ENCODE assay signal across 18 mouse cellular contexts in genomic region chr11:32104406-32105116, GRCm38 (mm10).
A peak's percentile ranks its signal among the peaks of the same experiment; 100 is the strongest.
DNase-seq lines count a peak whose midpoint lies in the region; ATAC-seq and TF ChIP-seq lines count a peak whose summit lies in the region.
"Had no signal": no experiment of that assay in that cellular context is flagged by ENCODE, and none has a peak within 500 bp of the region (broad histone marks: within the 10 kb centered on the region; RNA-seq: fewer than 3 reads in every experiment).

No protein-coding gene starts in this region.

- H3K4me1 ChIP-seq in hindbrain, postnatal 0 days (ENCODE audit: insufficient read depth, low read length), result 0 out of 2 replicates have a peak, but pooled peaks cover 6% of the 10 kb centered on the region
- peaks cover 58% of the 10 kb centered on the region for H3K4me1 ChIP-seq in hindbrain, embryonic 13.5 days (replicated peaks)
- H3K4me1 ChIP-seq in ES-Bruce4 (ENCODE audit: control insufficient read depth, insufficient read depth, low read length), result peaks cover 2% of the 10 kb centered on the region

- 64% methylated on average over 9 of the region's 9 CpGs for WGBS in hindbrain, postnatal 0 days
- WGBS in hindbrain, embryonic 13.5 days, result 63% methylated on average over 9 of the region's 9 CpGs

- H3K36me3 ChIP-seq in hindbrain, postnatal 0 days (ENCODE audit: insufficient read depth, low read length), result no peaks in the 10 kb centered on the region
- H3K36me3 ChIP-seq in hindbrain, embryonic 13.5 days, result no peaks in the 10 kb centered on the region
- H3K36me3 ChIP-seq in ES-Bruce4 (ENCODE audit: control insufficient read depth, insufficient read depth, low read length, poor library complexity, severe bottlenecking), result no peaks in the 10 kb centered on the region
- H3K36me3 ChIP-seq: heart, embryonic 12.5 days; limb, embryonic 13.5 days; midbrain, embryonic 12.5 days had no signal

- no peak for TF ChIP-seq POLR2A in ES-Bruce4 (IDR thresholded peaks at IDR 0.05; ENCODE audit: insufficient read depth, low read length)
- TF ChIP-seq POLR2A in brain, embryonic 14.5 days (IDR thresholded peaks at IDR 0.05; ENCODE audit: borderline replicate concordance, extremely low read depth, insufficient read depth, insufficient read length, poor library complexity, severe bottlenecking), result no peak

- H3K4me3 ChIP-seq in hindbrain, postnatal 0 days (ENCODE audit: low read length), result no peak overlapping the region
- H3K4me3 ChIP-seq in hindbrain, embryonic 13.5 days, result no peak overlapping the region
- H3K4me3 ChIP-seq in ES-Bruce4 (ENCODE audit: low read depth, low read length), result no peak overlapping the region
- no peak overlapping the region for H3K4me3 ChIP-seq in layer of hippocampus, adult 2 months
- H3K4me3 ChIP-seq: heart, embryonic 12.5 days; limb, embryonic 13.5 days; midbrain, embryonic 12.5 days had no signal

- no peaks in the 10 kb centered on the region for H3K9me3 ChIP-seq in hindbrain, postnatal 0 days (ENCODE audit: low read length)
- H3K9me3 ChIP-seq in hindbrain, embryonic 13.5 days, result no peaks in the 10 kb centered on the region
- H3K9me3 ChIP-seq in ES-Bruce4 (replicated peaks; ENCODE audit: control insufficient read depth, insufficient read depth, low read length, poor library complexity, severe bottlenecking), result no peaks in the 10 kb centered on the region
- H3K9me3 ChIP-seq: heart, embryonic 12.5 days; limb, embryonic 13.5 days; midbrain, embryonic 12.5 days had no signal

- H3K27me3 ChIP-seq in hindbrain, postnatal 0 days (ENCODE audit: insufficient read depth, low read length), result no peaks in the 10 kb centered on the region
- H3K27me3 ChIP-seq in hindbrain, embryonic 13.5 days, result no peaks in the 10 kb centered on the region
- H3K27me3 ChIP-seq in ES-Bruce4 (ENCODE audit: control insufficient read depth, insufficient read depth, low read length, poor library complexity, severe bottlenecking), result no peaks in the 10 kb centered on the region
- H3K27me3 ChIP-seq: midbrain, embryonic 12.5 days had no signal

- ATAC-seq in hindbrain, postnatal 0 days, result no peak
- no peak for ATAC-seq in hindbrain, embryonic 13.5 days (ENCODE audit: low FRiP score)
- ATAC-seq in monocyte, adult 5-6 weeks (replicated peaks; ENCODE audit: insufficient number of reproducible peaks, low FRiP score, low TSS enrichment, poor library complexity, severe bottlenecking), result no peak
- ATAC-seq: liver, postnatal 0 days had no signal

- DNase-seq in hindbrain, postnatal 0 days (ENCODE audit: low spot score), result no peak
- peak; percentile 33 for DNase-seq in 416B (ENCODE audit: low read depth)
- DNase-seq in brain, embryonic 14.5 days (ENCODE audit: low read depth), result no peak
- DNase-seq in layer of hippocampus, adult 2 months (ENCODE audit: low spot score in 2 of 2), result no peak
- DNase-seq in adrenal gland, adult 18-20 months (ENCODE audit: low spot score in 2 of 2), result no peak
- DNase-seq: adrenal gland, postnatal 36 days; cerebellum, postnatal 36 days; gastrocnemius, postnatal 14 days; heart, postnatal 36 days; liver, postnatal 0 days; lung, postnatal 4 days; right cerebral cortex, postnatal 14 days had no signal

- TF ChIP-seq EP300 in ES-Bruce4 (IDR thresholded peaks at IDR 0.05; ENCODE audit: insufficient read depth, low read depth, low read length), result no peak

- H3K27ac ChIP-seq in hindbrain, postnatal 0 days, result no peak overlapping the region
- H3K27ac ChIP-seq in hindbrain, embryonic 13.5 days, result no peak overlapping the region
- no peak overlapping the region for H3K27ac ChIP-seq in ES-Bruce4 (ENCODE audit: insufficient read depth, low read length)
- no peak overlapping the region for H3K27ac ChIP-seq in layer of hippocampus, adult 2 months
- H3K27ac ChIP-seq: limb, embryonic 13.5 days; midbrain, embryonic 12.5 days had no signal

- H3K4me2 ChIP-seq in hindbrain, postnatal 0 days (ENCODE audit: low read depth, low read length), result no peak overlapping the region
- H3K4me2 ChIP-seq in hindbrain, embryonic 13.5 days, result no peak overlapping the region
- H3K4me2 ChIP-seq: heart, embryonic 12.5 days; limb, embryonic 13.5 days; midbrain, embryonic 12.5 days had no signal

- H3K9ac ChIP-seq in hindbrain, postnatal 0 days (replicated peaks; ENCODE audit: low read length), result no peak overlapping the region
- no peak overlapping the region for H3K9ac ChIP-seq in hindbrain, embryonic 13.5 days
- no peak overlapping the region for H3K9ac ChIP-seq in ES-Bruce4 (ENCODE audit: low read depth, poor library complexity, severe bottlenecking)
- H3K9ac ChIP-seq: heart, embryonic 12.5 days; limb, embryonic 13.5 days; liver, postnatal 0 days; midbrain, embryonic 12.5 days had no signal

- peak; percentile 19; the same call in 1 of the 2 replicates for TF ChIP-seq CTCF in hindbrain, postnatal 0 days (IDR thresholded peaks at IDR 0.05; ENCODE audit: low read depth)
- TF ChIP-seq CTCF in ES-Bruce4 (IDR thresholded peaks at IDR 0.05; ENCODE audit: low read depth, low read length), result peak; percentile 57
- 0 out of 2 replicates have a peak, but pooled peaks have one; percentile 4 for TF ChIP-seq CTCF in brain, embryonic 14.5 days (IDR thresholded peaks at IDR 0.05; ENCODE audit: borderline replicate concordance, extremely low read depth, insufficient read depth, insufficient read length)
- TF ChIP-seq CTCF in layer of hippocampus, adult 2 months (conservative IDR thresholded peaks at IDR 0.05), result no peak
